Mouse (Mus musculus) spleen, postnatal 36 days (tissue): ENCODE measurements at regions not wholly inside any gene's neighbourhood (a gene's known extent, or its start where the extent isn't known, plus 50 kb on each side); places are given as distances from the start of the nearest gene placed in this dataset.

Experiments used
- DNase-seq, 2 experiments: peaks; one replicate each; pipeline ENCODE4 v3.0.0; 2022; ENCODE audit warnings: low spot score in 2 of 2, mixed read lengths in 1 of 2

DNA sequence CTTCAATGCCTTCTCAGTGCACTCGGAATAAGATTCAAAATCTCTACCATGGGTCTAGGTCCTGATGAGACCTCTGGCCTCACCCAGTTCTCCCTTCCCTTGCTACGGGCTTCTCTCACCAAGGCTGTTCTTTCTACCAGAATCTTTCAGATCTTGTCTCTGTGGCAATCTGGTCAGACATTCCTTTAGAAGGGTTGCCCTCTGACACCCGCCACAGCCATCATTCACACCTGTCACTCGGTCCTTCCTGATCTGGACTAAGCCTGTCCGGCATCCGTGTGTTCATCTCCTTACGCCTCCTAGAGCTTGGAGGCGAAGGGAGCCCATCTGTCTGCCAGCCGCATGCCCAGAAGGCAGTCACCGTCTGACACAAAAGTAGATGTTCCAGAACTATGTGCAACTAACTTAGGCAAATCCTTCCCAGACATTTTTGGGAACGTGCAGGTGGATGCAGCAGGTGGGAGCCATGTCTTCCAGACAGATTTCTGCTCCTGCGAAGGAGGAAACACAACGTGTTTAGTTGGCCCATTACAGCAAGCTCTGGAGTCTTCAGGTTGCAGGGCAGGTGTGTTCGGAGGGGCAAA lies 77.7 kb downstream of the Fam76b start:
- DNase-seq = no peak

DNA sequence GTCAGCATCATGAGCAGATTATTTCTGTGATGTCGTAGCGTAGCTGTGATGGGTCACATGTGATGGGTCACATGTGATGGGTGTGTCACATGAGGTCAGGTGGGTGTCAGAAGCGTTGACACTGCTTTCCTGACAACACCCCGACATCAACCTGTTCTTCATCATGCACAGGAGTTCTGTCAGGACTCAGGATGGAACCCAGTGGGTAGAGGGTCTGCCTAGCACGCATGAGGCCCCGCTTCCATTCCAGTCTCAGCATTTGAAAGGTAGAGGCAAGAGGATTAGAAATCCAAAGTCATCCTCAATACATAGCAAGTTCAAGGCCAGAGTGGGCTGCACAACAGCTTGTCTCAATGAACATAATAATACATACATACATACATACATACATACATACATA lies 79.2 kb downstream of the Fam76b start:
- no peak for DNase-seq

DNA sequence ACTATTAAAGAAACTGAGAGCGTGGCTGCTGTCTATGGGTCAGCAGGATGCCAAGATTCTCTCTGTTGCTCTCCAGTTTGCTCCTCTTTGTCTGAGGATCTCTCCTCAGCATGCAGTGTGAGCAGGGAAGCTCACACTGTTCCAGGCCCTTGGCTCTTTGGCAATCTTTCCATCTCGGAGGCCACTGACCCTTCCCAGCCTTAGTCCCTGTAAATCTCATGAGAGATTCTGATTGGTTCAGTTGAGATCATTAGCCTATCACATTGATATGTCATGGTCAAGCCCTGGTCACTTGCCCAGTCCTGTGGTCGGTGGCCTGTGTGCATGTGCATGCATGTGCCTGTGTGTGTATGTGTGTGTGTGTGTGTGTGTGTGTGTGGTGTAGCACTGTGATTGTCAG lies 82.1 kb downstream of the Fam76b start:
- DNase-seq = no peak

DNA sequence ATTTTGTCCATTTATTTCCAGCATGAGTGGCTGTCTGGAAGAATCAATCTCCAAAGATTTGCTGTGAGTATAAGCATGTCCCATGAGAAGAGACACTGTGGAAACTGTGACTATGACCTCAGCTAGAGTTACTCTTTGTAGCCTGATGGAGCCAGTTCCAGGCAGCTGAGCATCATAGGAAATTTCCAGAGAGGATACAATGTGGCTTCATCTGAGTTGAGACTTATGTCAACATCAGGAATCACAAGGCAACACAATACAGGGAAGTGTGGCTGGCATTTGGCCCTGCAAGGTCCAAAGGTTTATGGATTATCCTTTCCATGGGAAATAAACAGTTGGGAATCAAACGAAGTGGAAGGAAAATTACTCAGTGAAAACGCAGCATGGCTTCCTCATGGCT lies 82.6 kb downstream of the Fam76b start:
- DNase-seq = no peak

DNA sequence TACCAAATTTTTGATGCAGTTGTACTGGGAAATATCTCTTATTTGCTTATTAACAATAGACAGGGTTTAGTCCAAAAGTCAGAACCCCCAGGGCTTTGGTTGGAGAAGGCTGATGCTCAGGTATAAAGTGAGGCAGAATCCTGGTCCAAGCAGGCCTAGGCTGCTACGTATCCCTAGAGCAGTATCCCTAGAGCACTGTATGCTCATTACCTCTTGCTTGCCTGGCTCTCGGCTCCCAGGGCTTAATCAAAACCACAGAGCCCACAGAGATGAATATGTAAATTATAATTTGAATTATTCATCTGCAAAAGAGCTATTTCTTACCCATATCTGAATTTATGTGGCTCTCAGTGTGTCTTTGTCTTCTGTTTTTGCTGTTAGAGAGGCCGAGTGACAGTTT lies 85.9 kb downstream of the Fam76b start:
- DNase-seq = no peak

DNA sequence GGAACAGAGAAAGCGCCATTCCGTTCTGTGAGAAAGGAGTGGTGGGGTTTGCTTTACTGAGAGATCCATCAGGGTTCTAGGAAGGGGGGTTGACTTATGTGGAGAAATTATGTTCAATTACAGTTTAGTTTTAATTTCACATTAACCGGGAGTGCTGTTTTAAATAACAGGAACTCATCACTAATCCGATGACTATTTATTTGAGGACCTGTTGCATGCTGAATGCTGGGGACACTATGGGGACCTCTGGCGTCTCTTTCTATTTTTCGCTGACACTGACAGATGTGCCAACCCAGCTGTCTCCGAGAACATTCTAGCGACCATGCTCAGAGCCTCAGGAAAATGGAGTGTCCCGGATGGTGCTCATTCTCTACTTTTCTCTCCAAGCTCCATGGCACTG lies 86.6 kb downstream of the Fam76b start:
- DNase-seq = no peak

DNA sequence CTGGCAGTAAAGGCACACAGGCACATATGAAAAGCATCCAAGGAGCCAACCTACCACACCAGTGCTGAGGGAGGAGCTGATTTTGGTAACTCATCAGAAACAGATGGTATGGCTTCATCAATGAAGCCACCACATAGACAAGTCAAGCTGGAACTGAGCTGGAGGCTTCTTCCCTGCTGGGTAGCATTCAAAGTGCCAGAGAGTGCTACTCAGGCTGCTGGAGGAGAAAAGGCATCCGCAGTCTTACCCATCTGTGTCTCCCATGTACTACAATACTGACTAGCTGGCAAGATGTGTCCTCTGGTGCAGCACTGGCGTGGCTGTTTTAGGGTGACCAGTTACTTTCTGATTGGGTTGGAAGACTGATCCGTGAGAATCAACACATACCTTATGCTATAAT lies 87.3 kb downstream of the Fam76b start:
- DNase-seq = no peak

DNA sequence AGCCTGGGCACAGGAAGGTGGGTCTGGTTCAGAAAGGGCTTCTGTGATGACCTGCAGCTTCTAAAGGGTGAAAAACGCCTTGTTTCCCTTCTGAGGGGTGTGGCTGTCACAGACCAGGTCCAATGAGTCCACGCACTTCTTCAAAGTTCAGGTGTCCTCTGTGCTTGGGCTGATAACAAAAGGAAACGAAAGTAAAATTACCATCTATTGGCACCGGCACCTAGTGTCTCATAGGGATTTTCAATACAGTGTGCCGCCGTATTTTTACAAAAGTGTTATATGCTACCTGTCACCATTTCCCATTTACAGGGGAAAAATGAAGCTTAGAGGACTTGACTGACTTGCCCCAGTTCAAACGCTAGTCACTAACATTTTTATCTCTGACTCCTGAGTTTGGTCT lies 89.3 kb downstream of the Fam76b start:
- no peak for DNase-seq

DNA sequence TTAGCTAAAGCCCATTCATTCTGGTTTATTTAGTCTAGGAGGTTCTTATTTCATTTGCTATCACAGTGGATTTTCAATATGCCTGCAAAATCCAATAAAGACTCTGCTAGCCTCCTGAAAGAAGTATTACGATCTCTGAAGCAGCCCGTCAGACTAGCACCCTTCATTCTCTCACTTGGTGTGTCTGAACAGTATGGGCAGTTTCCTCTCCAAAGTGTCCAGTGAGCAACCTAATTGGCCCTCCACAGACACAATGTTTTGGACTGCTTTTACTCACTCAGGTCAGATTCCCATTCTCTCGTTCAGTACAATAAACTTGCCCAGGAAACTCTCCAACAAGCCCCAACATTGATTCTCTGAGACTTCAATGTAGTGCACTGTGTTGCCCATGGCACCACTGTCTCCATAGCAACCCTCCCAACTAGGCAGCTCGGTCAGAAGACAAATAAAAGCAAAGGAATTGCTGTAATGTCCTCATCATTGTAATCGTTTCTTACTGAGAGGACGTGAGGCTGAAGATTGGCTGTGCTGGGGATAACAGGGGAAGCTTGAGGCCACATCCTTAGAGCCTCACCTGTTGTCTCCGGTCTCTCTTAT lies 91.2 kb downstream of the Fam76b start:
- DNase-seq = no peak

DNA sequence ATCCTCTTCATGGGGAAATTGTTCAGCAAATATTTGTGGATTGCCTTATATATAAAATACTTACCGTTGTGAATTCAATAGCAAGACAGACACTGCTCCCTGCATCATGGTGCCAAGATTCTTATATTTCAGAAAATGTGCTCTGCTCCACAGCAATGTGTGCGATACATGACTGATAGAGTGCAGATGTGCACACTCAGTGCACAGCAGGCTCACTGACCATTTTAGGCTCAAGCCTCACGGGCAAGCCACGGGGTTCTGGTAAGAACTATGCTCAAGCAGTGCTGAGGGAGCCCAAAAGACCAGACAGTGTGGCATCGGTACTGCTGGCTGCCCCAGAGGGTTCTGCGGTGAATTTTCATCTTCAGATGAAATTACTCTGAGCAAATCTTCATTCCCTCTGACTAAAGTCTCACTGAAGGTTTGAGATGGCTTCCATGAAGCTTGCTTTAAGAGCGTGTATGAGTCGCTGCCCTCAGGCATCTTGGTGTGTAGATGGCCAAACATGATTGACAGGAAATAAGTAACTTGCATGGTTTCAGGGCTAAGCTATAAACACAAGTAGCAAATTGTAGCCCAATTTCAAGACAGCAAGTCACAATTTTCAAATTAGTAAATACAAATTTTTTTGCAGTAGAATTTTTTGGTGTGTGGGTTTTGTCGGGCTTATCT lies 92.4 kb downstream of the Fam76b start:
- DNase-seq = no peak

DNA sequence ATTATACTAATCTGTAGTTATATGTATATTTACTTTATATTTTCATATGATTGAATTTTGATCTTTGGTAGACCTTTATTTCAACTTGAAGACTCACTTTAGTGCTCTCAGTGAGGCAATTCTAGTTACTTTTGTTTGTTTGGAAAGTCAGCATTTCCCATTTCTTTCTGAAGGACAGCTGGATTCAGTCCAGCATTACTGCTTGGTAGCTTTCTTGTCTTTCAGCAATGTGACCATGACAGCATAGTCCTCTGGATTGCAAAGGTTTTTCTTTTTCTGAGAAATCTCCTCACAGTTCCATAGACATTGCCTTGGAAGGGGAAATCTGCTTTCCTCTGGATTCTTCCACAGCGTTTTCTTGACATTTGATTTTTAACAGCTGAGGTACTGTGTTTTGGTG lies 93.1 kb downstream of the Fam76b start:
- no peak for DNase-seq

DNA sequence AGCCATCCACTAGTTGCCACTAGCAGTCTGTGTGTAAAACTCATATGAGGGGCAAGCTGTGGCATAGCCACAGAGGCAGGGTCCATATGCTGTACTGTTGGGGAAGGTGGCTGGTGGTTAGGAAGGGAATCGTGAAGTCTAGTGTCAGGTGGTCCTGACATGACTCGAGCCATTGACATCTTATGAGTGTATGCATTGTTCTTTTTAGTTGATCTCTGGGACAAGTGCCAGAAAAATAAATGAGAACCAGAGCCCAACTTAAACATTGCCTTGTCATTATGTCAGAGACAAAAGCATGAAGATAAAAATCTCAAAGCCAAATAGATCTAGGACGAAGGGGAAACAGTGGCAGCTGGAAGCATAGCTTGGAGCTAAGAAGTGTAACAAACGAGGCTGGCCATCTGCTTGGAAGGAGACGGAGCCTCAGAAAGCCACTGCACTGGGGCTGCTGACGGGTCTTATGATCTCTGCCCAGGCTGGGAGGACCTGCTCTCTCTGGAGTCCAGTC lies 104.5 kb downstream of the Fam76b start:
- DNase-seq = no peak

DNA sequence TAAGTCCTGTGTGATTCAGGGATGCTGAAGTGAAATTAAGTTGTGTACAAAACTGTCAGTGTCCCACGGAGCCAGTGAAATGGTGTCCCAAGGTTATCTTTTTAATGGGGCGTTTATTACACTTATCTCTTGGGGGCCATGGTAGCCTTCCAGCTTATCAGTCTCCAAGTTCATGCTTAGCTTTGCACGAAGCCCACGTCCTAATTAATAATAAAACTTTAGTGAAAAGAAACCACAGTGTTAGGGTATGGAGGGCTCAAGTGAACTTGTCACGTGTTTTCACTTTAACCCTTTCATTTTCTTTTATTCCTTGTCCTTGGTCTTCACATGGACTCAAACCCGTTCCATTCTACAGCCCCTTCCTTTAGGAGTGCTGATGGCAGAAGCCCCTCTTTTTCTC lies 105.9 kb downstream of the Fam76b start:
- DNase-seq = no peak

DNA sequence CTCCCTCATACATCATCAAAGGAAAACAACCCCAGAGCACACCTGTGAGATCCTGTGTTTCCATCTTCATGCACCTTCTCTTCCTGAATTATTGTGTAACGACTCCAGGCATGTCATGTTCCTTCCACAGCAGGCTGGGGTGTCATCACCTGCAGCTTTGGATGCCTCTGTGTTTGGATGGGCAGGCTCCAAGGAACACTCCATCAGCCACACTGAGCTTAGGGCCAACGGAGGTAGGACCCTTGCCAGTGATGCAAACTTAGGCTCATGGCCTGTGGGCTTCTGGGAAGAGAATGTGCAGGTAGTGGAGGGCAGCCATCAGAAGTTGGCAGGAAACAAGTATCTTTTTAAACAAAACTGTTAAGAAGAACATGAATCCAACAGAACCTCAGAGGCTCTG lies 109.8 kb downstream of the Fam76b start:
- DNase-seq = no peak

DNA sequence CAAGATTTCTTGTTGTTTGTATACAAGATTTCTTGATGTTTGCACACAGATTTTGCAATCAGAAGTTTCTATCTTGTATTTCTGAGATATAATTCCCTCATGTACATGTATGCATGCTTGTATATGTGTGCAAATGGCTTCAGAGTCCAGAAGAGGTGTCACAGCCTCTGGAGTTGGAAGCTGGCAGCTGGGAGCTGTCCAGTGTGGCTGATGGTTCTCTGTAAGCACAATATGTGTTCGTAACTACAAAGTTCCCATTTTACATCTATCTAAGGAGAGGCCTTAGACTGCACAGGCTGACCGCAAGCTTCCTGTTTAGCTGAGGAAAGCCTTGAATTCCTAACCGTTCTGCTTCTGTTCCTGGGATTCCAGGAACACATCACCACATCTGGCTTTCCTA lies 119.0 kb downstream of the Fam76b start:
- DNase-seq = no peak

DNA sequence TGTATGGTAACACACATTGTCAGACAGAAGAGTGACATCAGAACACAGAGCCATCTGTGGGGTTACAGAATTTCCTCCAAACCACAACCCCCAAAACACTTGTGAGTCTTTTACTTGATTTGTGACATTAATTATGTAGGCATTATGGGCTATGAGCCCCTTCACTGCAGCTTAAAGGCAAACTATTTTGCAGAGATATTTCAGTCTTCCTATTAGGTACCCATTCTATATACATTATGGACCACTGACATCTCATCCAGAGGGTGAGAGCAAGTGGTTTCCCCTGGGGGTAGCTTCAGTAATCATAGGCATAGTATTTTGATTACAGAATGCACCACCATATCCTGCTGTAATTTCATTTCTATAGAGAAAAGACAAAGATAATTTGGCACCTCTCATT lies 124.6 kb downstream of the Fam76b start:
- DNase-seq = no peak

DNA sequence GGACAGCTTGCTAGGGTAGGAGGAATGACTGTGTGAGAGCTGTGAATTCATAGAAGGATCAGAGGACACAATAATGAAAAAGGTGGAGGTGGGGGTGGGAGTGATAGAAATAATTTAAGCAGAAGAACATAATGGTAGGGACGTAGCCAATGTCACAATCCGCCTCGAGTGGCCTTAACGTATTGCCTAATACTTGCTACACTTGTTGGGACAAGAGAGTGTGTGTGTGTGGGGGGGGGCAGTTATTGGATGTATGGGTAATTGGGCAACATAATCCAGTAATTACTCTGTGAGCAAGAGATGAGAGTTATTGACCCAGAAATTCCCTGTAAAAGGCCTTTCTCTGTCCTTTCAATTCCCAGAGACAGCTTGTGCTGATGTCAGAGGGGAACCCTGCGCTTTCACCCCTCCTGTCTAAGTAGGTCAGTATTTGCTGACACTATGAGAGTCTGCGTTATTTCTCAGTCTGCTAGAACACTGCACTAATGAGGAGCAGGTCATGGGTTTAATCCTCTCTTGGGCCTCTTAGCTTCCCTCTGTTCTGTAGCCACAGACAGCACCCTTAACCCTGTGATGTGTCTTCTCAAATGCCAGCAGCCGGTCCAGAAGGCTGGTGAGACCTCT lies 135.7 kb downstream of the Fam76b start:
- no peak for DNase-seq

DNA sequence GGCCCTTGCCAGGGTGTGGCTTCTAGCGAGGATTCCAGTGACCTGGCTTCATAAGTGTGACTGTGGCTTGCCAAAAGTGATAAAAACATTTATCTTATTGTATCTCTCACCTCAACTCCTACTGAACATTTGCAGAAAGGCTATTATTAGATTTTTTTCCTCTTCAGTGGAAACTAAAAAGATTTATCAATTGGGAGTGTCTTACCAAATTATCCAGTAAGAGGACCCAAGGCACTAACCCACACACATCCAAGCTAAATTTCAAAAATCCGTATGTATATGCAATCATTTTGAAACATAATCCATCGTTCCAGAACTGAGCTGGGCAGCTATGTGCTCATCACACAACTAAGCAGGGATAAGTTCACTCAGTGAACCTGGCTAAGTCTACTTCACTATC lies 136.3 kb downstream of the Fam76b start:
- DNase-seq = no peak

DNA sequence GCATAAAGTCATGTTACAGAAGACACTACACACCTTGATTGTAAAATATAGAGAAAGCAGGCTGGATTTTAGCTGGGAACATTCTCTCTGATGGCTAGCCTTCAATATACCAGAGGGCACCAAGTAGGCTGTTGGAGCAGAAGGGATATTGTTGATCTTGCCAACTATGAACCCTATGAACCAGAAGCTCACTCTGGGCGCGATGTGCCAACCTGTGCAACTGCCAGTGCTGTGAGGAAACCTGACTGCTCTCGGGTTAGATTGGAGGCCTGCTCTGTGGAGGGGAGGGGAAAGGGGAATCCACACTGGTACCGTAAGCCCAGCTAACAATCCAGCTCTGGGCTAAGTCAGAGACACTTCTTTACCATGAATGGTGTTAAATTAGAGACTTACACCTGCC lies 136.7 kb downstream of the Fam76b start:
- DNase-seq = no peak

DNA sequence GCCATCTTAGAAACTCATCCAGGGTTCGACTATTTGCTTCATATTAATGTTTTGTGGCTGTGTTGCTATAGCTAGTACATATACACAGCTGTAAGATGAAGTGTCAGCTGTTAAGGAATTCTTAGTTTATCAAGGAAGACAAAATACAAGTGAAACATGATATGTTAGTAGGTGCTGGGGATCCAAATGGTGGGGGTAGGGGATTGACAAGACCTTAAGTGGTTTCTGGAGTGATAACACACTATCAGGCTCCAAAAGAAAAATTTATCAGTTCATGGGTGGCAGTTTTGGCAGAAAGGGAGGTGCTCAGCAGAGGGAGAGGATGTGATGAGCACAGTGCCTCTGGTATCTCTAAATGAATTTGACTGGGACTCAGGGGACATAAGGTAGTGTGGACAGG lies 138.7 kb downstream of the Fam76b start:
- DNase-seq = no peak

DNA sequence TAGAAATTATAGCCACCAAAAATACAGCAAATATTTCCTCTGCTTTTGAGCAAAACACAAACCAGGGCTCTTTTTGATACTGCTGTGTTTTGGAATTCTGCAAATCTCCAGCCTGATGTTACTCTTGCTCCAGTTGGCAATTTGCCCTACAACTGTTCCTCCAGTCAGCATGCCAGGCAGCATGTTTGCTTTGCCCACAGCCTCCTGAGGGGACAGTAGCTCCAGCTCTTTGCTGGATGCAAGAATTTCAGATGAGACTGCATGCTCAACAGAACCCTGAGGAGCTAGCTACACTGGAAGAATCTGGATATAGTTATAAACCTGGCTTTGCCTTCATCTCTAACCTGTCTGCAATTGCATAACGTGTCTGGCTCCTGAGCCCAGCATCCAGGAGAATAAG lies 141.7 kb downstream of the Fam76b start:
- DNase-seq = no peak

DNA sequence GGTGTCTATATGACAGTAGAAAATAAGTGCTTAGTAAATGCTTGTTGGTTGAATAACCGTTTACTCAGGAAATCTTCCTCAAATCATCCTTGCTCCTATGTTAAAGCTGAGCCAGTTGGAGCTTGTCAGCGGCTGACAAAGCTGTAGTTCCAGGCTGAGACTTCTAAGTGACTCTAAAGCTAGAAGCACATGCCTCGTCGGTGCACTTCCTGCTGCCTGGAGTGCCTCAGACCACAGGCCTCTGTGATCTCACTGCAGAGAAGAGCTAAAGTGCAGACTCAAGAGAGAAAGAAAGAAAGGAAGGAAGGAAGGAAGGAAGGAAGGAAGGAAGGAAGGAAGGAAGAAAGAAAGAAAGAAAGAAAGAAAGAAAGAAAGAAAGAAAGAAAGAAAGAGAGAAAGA lies 146.1 kb downstream of the Fam76b start:
- no peak for DNase-seq

DNA sequence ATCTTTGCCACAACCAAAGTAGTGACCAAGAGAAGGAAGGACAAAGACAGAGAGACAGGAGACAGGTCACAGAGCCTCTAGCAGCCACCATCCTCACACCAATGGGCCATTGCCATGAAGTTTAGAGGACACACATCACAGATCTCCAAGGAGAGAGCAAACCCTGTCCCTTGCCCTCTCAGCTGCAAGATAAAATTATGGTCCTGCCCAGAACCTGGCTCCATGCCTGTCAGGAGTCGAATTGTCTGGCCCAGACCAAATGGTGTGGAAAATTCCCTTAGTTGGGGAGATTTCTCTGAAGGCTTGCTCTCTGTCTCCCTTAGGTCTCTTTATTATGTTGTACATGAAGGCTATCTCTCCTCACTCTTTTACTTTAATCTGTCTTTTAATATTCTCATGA lies 147.4 kb downstream of the Fam76b start:
- DNase-seq = no peak
